Mouse (Mus musculus) embryonic facial prominence, embryonic 12.5 days (tissue): ENCODE measurements around the gene Ift140. TPM values are rescaled to one million over a fixed set of nuclear protein-coding genes. Genes with fewer than 3 reads are reported as not detected.

Experiments used
- ATAC-seq: fragments of 200-750 bp; cut with Nextera tagmentation; 2 replicates; pipeline ENCODE4 v1.8.0; 2017; ENCODE audit not compliant: insufficient number of reproducible peaks, insufficient read depth, low FRiP score, low TSS enrichment
- H3K27ac ChIP-seq: fragments of 300-500 bp; sonication (generic); 2 replicates; pipeline ENCODE4 v1.5.1; 2016; ENCODE audit warnings: mild to moderate bottlenecking
- H3K27me3 ChIP-seq: fragments of 300-500 bp; sonication (generic); 2 replicates; pipeline ENCODE4 v1.6.1; 2016; ENCODE audit warnings: mild to moderate bottlenecking, moderate library complexity
- H3K36me3 ChIP-seq: fragments of 300-500 bp; sonication (generic); 2 replicates; pipeline ENCODE4 v1.6.1; 2016; ENCODE audit warnings: mild to moderate bottlenecking
- H3K4me1 ChIP-seq: fragments of 300-500 bp; sonication (generic); 2 replicates; pipeline ENCODE4 v1.6.1; 2016
- H3K4me2 ChIP-seq: fragments of 300-500 bp; sonication (generic); replicated peaks from 2 replicates; pipeline ENCODE4 v1.6.1; 2016; ENCODE audit warnings: mild to moderate bottlenecking, moderate library complexity
- H3K4me3 ChIP-seq: fragments of 300-500 bp; sonication (generic); 2 replicates; pipeline ENCODE4 v1.5.1; 2016; ENCODE audit warnings: mild to moderate bottlenecking
- H3K9ac ChIP-seq: fragments of 300-500 bp; sonication (generic); 2 replicates; pipeline ENCODE4 v1.6.1; 2016; ENCODE audit warnings: mild to moderate bottlenecking, moderate library complexity
- H3K9me3 ChIP-seq: fragments of 300-500 bp; sonication (generic); 2 replicates; pipeline ENCODE4 v1.6.1; 2016; ENCODE audit warnings: mild to moderate bottlenecking, moderate library complexity
- WGBS: fragments of 180-500 bp; shearing (Covaris S2); methylation state at CpG from one replicate; pipeline ENCODE4 v1.1.7; 2016; 5-methylcytosine and 5-hydroxymethylcytosine counted together
- polyA plus RNA-seq: library from polyadenylated mRNA; unstranded; fragments of >200 nt; fragmentation: Nextera tagmentation; extraction: Ambion mirVana; gene quantifications from 2 replicates; pipeline ENCODE4 v1.2.1, GENCODE M21; 2016

Gene Ift140
- polyA plus RNA-seq, 1 experiment from 2014 or later, result 29.0 TPM

DNA sequence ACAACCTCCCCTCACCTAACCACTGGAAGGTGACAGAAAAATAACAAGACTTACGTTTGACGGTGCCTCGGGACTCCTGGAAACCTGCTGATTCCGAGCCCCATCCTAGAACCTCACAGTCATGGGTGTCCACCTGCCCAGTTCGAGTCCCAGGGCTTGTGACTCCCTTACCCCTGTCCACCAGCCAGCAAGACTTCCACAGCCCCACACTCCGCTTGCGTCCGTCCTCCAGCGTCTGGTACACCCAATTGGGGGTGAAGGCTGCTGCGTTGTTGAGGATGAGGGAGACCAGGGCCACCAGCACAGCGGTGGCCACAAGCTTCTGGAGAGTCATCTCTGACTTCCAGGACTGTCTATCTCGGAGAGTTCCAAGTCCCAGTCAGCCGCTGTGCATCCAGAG is 64.3 kb downstream of the Ift140 start:
- no peak overlapping the region for H3K4me2 ChIP-seq
- 0 out of 2 replicates have a peak, but pooled peaks cover 3% of the 10 kb centered on the region for H3K36me3 ChIP-seq
- no peaks in the 10 kb centered on the region for H3K9me3 ChIP-seq
- H3K4me3 ChIP-seq, result peak overlapping the region; percentile 18
- peaks cover 43% of the 10 kb centered on the region for H3K4me1 ChIP-seq
- H3K9ac ChIP-seq, result peak overlapping the region; percentile 29; the same call in 1 of the 2 replicates
- peak overlapping the region; percentile 83; the same call in 1 of the 2 replicates for H3K27ac ChIP-seq
- ATAC-seq, result no peak
- 87% methylated on average over 13 of the region's 13 CpGs for WGBS
- H3K27me3 ChIP-seq, result no peaks in the 10 kb centered on the region

DNA sequence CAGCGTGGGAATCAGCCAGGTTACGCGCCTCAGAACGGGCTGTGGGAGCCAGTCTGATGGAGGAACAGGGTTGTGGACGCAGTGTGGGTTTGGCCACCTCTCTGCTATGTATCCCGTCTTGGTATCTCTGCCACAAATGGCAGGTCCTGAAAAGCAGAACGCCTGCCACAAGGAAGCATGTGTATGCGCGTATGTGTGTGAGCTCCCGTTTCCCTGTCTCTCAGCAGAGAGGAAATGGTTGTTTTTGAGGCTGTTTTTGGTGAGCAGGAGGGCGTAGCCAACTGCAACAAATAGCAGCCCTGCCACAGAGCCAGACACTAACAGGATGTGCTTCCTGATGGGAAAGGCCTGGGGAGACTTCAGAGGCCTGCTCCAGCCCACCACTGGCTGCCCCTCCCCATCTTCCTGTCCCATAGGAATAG is 65.1 kb downstream of the Ift140 start:
- Histone ChIP-seq H3K27me3 (no peaks in the 10 kb centered on the region), H3K27ac (peak overlapping the region; percentile 83), H3K4me2 (no peak overlapping the region), H3K4me3 (peak overlapping the region; percentile 18), H3K4me1 (peaks cover 48% of the 10 kb centered on the region), H3K36me3 (0 out of 2 replicates have a peak, but pooled peaks cover 3% of the 10 kb centered on the region), H3K9me3 (no peaks in the 10 kb centered on the region), H3K9ac (peak overlapping the region; percentile 29; the same call in 1 of the 2 replicates)
- WGBS, result 57% methylated on average over 11 of the region's 11 CpGs
- ATAC-seq, result no peak

DNA sequence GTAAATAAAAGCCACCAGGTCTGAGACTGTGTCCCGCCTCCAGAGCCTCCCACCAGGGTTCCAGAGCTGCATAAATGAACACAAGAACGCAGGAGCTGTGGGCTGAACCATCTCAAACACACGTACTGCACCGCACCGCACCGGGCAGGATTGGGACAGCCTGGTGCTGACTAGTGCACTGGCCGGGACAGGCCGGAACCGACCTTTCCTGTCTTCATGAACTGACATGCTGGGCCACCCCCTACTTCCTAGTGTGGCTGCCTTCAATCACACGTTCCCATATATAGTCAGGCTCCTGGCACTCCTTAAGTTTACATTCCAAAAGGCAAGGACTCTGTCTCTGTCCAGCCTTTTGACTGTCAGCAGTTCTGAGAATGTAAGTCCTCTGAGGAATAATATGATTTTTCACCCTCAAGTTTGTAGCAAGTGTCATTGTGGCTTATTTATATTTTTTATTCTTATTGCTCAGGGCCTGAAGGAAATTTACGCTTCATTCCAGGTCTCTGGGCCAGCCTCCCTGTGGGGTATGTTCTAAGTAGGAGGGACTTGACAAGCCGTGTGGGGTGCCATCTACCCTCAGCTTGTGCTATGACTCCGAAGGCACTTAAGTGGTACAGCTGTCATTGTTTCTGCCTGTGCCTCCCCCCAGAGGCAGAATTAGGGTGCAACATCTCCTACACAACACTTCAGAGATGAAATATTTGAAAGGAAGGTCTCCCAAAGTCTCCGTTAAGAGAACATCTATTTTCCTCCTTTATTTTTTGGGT is 66.4 kb downstream of the Ift140 start:
- no peak overlapping the region for H3K4me3 ChIP-seq
- H3K4me1 ChIP-seq, result peaks cover 48% of the 10 kb centered on the region
- H3K9me3 ChIP-seq, result no peaks in the 10 kb centered on the region
- no peaks in the 10 kb centered on the region for H3K27me3 ChIP-seq
- 0 out of 2 replicates have a peak, but pooled peaks cover 3% of the 10 kb centered on the region for H3K36me3 ChIP-seq
- no peak overlapping the region for H3K9ac ChIP-seq
- H3K4me2 ChIP-seq, result no peak overlapping the region
- WGBS, result 63% methylated on average over 14 of the region's 14 CpGs
- no peak for ATAC-seq
- peak overlapping the region; percentile 97 for H3K27ac ChIP-seq

DNA sequence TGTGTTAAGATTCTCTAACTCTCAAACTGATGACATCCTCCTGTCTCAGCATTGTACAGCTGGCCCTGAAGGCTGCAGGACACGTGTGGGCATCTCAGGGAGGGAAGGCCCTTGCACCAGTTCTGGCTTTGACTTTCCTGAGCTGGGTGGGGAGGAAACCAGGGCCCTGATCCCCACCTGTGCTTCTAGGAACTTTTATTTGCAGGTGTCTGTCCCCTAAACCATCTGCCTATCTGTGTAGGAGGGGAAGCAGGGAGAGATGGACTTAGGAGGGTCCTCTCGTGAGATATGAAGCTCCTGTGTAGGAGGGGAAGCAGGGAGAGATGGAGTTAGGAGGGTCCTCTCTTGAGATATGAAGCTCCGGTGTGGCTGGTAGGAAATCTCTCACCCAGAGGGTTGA is 67.0 kb downstream of the Ift140 start:
- no peak overlapping the region for H3K9ac ChIP-seq
- WGBS, result 42% methylated on average over 3 of the region's 3 CpGs
- peaks cover 48% of the 10 kb centered on the region for H3K4me1 ChIP-seq
- no peak overlapping the region for H3K4me2 ChIP-seq
- ATAC-seq, result no peak
- H3K27me3 ChIP-seq, result no peaks in the 10 kb centered on the region
- H3K4me3 ChIP-seq, result no peak overlapping the region
- peak overlapping the region; percentile 97 for H3K27ac ChIP-seq
- H3K36me3 ChIP-seq, result peaks cover 6% of the 10 kb centered on the region; the same call in 1 of the 2 replicates
- no peaks in the 10 kb centered on the region for H3K9me3 ChIP-seq

DNA sequence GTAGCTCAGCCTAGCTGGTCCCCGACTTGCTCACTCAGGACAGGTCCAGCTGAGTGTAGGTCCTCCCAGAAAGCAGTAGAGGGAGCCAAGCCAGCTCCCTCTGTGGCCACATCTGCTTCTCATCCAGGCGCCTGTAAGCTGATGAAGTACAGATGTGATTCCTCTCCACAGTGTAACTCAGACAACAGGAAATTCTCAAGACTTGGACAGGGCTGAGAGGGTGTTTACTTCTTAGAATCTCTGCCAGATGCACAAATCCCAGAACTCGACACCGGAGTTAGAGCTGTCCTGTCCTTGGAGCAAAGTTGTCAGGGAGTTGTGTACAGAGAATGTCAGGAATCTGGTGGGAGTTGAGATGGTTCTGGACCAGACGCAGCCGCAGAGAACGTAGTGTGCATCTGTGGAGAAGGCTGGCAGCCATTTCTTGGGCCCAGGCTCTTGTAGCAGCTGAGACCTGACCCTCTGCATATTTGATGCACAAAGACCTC is 67.6 kb downstream of the Ift140 start, which contains the start of gene Tmem204:
Gene Tmem204 (minus strand): TSS at position 148 of the 488 bp plus-strand sequence.
- Histone ChIP-seq H3K9me3 (no peaks in the 10 kb centered on the region), H3K4me2 (peak within 1 kb of the TSS; percentile 5; the same call in 1 of the 2 replicates), H3K4me1 (peaks cover 48% of the 10 kb centered on the region), H3K27me3 (no peaks in the 10 kb centered on the region), H3K4me3 (no peak within 1 kb of the TSS), H3K27ac (peak within 1 kb of the TSS; percentile 97), H3K9ac (no peak within 1 kb of the TSS; the same call in 1 of the 2 replicates), H3K36me3 (peaks cover 12% of the 10 kb centered on the region; the same call in 1 of the 2 replicates)
- 11% methylated on average over 7 of the region's 7 CpGs for WGBS
- ATAC-seq, result peak; percentile 92

DNA sequence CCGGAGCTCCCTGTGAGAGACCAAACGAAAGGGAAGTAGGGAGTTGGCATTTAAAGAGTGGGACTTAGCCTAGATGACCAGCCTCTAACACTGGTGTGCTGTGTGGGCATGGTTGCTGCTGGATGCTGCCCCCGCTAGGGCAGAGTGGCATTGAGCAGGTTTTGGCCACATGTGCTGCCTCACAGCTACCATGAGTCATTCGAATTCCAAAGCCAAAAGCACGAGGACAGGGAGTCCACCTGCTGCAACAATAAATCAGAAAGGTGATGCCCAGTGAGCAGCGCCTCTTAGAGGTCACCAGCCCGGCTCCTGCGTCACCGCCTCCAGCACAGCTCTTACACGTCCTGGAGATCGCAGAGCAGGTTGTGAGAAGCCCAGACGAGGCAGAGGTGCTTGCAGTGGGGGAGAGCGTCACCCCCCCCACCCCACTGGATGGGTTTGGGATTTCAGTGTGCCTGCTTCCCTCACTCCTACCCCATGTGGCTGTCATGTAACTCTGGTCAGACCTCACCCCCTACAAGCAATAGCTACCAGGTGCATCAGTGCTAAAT is 69.0 kb downstream of the Ift140 start:
- Histone ChIP-seq H3K4me2 (no peak overlapping the region), H3K9me3 (no peaks in the 10 kb centered on the region)
- WGBS, result 71% methylated on average over 13 of the region's 13 CpGs

DNA sequence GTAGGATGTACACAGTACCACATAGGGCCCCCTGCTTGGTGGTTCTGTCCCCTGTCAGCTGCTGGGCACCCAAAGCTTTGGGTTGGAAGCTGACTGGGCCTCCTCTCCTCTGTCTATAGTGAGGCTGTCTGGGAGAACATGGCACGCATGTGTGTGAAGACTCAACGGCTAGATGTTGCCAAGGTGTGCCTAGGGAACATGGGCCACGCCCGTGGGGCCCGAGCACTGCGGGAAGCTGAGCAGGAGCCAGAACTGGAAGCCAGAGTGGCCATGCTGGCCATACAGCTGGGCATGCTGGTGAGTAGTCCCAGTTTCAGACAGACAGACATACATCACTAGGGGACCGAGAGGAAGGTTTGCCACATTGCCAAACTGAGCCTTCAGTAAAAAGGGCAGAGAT is 70.8 kb downstream of the Ift140 start:
- Histone ChIP-seq H3K4me3 (no peak overlapping the region), H3K27ac (no peak overlapping the region), H3K4me1 (peaks cover 38% of the 10 kb centered on the region), H3K36me3 (peaks cover 40% of the 10 kb centered on the region), H3K9me3 (no peaks in the 10 kb centered on the region), H3K9ac (no peak overlapping the region), H3K4me2 (no peak overlapping the region), H3K27me3 (no peaks in the 10 kb centered on the region)
- WGBS, result 91% methylated on average over 7 of the region's 7 CpGs
- ATAC-seq, result no peak

More for the DNA sequence above, 69.0 kb downstream of the Ift140 start:
- ATAC-seq, result no peak
- no peak overlapping the region for H3K9ac ChIP-seq
- H3K4me1 ChIP-seq, result peaks cover 48% of the 10 kb centered on the region
- peak overlapping the region; percentile 97 for H3K27ac ChIP-seq
- no peak overlapping the region for H3K4me3 ChIP-seq
- no peaks in the 10 kb centered on the region for H3K27me3 ChIP-seq
- peaks cover 27% of the 10 kb centered on the region for H3K36me3 ChIP-seq

DNA sequence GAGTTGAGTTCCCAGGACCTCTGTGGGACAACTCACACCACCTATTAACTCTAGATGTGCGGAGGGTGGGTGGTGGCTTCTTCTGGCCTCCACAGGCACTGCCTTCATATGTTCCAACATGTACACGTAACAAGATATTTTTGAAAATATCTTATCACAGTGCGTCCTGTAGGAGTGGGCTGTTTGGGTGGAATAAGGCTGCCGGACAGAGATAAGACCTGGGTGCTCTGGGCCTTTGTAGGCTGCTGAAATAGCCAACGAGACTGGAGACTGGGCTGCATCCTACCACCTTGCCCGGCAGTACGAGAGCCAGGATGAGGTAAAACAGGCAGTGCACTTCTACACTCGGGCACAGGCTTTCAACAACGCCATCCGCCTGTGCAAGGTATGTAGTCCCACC is 73.3 kb downstream of the Ift140 start:
- Histone ChIP-seq H3K27me3 (no peaks in the 10 kb centered on the region), H3K36me3 (peaks cover 57% of the 10 kb centered on the region), H3K4me1 (peaks cover 15% of the 10 kb centered on the region), H3K9me3 (no peaks in the 10 kb centered on the region), H3K4me2 (no peak overlapping the region), H3K9ac (no peak overlapping the region), H3K27ac (no peak overlapping the region), H3K4me3 (no peak overlapping the region)
- no peak for ATAC-seq
- WGBS, result 95% methylated on average over 10 of the region's 10 CpGs

DNA sequence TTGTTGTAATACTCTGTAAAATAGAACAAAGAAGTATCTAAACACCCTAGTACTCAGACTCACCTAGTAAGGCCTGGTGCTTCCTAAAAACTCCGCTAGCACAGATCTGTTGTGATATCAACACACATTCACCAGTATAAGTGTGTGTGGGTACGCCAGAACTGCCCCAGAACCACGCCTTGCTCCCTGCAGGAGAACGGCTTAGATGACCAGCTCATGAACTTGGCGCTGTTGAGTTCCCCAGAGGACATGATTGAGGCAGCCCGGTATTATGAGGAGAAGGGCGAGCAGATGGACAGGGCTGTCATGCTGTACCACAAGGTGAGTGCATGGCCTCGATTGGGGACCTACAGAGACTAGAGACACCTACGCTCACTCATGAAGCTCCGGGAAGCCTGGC is 74.6 kb downstream of the Ift140 start:
- 88% methylated on average over 10 of the region's 10 CpGs for WGBS
- Histone ChIP-seq H3K9ac (no peak overlapping the region), H3K36me3 (peaks cover 59% of the 10 kb centered on the region), H3K4me1 (0 out of 2 replicates have a peak, but pooled peaks cover 3% of the 10 kb centered on the region), H3K9me3 (no peaks in the 10 kb centered on the region), H3K4me3 (no peak overlapping the region), H3K4me2 (no peak overlapping the region), H3K27me3 (no peaks in the 10 kb centered on the region), H3K27ac (no peak overlapping the region)
- ATAC-seq, result no peak

DNA sequence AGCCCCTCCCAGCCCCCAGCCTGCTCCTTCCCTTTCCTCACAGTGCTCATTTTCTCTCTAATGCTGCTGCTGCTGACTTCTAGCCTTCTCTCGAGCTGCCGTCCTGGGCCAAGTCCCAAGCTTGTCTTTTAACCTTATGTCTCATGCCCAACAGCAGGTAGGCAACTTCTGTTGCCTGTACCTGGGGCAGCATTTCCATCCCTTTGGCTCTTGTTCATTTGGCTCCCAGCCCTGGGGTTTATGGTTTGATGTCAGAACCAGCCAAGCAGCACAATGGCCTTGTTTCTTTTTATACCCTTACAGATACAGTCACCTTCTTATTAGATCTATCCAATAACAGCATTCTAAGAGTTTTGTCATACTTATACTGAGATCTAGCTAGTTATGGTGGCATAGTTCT is 80.3 kb downstream of the Ift140 start:
- Histone ChIP-seq H3K9me3 (no peaks in the 10 kb centered on the region), H3K27ac (no peak overlapping the region), H3K36me3 (peaks cover 51% of the 10 kb centered on the region), H3K4me3 (no peak overlapping the region), H3K4me1 (no peaks in the 10 kb centered on the region), H3K4me2 (no peak overlapping the region), H3K27me3 (no peaks in the 10 kb centered on the region), H3K9ac (no peak overlapping the region)
- WGBS, result 86% methylated on average over 2 of the region's 2 CpGs
- ATAC-seq, result no peak

DNA sequence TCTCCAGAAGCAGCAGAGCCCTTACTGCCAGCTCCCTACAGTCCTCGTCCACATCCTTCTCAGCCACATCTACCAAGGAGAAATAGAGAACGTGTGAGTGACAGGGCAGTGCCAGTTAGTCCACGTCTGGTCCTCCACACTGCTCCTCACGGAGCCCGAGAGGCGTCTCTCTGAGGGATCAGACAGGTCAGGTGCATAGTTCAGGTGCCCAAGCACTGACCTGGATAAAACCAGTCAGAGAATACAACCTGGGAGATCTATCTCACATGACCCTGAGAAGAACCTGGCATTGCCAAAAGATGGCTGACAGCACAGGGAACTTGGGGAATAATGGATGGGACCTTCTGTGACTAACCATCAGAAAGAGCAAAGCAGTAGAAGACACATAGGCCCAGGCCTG is 84.2 kb downstream of the Ift140 start:
- no peak overlapping the region for H3K4me3 ChIP-seq
- no peaks in the 10 kb centered on the region for H3K27me3 ChIP-seq
- 88% methylated on average over 6 of the region's 6 CpGs for WGBS
- no peaks in the 10 kb centered on the region for H3K4me1 ChIP-seq
- no peaks in the 10 kb centered on the region for H3K9me3 ChIP-seq
- peaks cover 65% of the 10 kb centered on the region for H3K36me3 ChIP-seq
- ATAC-seq, result no peak
- no peak overlapping the region for H3K4me2 ChIP-seq
- no peak overlapping the region for H3K27ac ChIP-seq
- no peak overlapping the region for H3K9ac ChIP-seq

DNA sequence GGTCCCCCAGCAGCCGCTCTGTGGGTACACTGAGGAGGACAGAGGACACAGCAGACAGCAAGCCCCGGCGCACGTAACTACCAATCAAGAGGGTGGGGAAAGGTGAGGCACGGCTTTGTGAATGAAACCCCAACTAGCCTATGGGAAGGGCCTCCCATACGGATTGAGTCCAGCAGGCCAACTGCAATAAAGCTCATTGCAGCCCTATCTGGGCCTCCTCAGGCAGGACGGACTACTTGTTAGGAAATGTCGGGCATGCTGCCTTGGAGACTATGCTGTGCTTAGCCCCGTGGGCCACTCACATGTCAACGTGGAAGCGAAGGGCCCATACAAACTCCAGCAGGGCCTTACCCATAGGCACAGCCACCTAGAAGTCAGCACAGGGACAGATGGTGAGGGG is 85.5 kb downstream of the Ift140 start:
- no peak overlapping the region for H3K4me2 ChIP-seq
- no peaks in the 10 kb centered on the region for H3K4me1 ChIP-seq
- no peak overlapping the region for H3K9ac ChIP-seq
- H3K4me3 ChIP-seq, result no peak overlapping the region
- H3K36me3 ChIP-seq, result peaks cover 78% of the 10 kb centered on the region
- no peak for ATAC-seq
- no peak overlapping the region for H3K27ac ChIP-seq
- no peaks in the 10 kb centered on the region for H3K27me3 ChIP-seq
- 96% methylated on average over 11 of the region's 11 CpGs for WGBS
- H3K9me3 ChIP-seq, result no peaks in the 10 kb centered on the region
